Mouse (Mus musculus) ES-Bruce4 (cell line): Measurements from ENCODE around the gene Traf4.

Experiments used
- CTCF ChIP-seq: IDR thresholded peaks from one replicate; pipeline ENCODE4 v1.8.1; 2011; ENCODE audit warnings: low read depth, low read length
- POLR2A ChIP-seq: IDR thresholded peaks from one replicate; pipeline ENCODE4 v1.8.1; 2011; ENCODE audit warnings: low read length; ENCODE audit not compliant: insufficient read depth

- TF ChIP-seq CTCF: no peak
- no peak for TF ChIP-seq POLR2A
These were observed 11.6 kb downstream of the Traf4 start for GRCm38 (mm10) chr11:78153778-78154177.
